Mouse (Mus musculus): Measurements from ENCODE around the gene Gys1. TPM values are rescaled to one million over a fixed set of nuclear protein-coding genes. Genes with fewer than 3 reads are reported as not detected.
"Not testable (repeated sequence)": the region's sequence is repeated elsewhere in the genome, so short reads cannot be mapped to it uniquely, and the experiment has no call there.

Gene Gys1
- polyA plus RNA-seq, 1 experiment from 2014 or later, result 39.0 TPM

DNA sequence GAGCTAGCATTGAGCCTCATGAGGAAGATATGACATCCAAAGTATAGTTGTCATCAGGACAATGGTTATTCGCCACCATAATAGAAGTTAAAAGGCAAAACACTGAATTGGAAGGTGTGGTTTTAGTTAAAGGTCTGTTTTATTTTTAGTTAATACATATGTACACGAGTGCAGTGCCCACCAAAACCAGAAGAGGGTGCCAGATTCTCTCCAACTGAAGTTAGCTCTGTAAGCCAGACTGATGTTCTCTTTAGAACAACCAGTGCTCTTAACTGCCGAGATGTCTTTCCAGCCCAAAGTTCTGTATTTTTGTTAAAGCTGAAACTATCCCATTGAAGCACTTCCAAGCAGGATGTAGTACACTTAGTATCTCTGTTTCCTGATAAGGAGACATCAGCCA lies 36.2 kb downstream of the Gys1 start:
- H3K4me1 ChIP-seq, result peaks cover 9% of the 10 kb centered on the region
- no peaks in the 10 kb centered on the region for H3K27me3 ChIP-seq
- 6% methylated on average over 3 of the region's 3 CpGs for whole genome bisulfite sequencing
- no peak overlapping the region for H3K27ac ChIP-seq
- H3K4me2 ChIP-seq, result no peak overlapping the region
- H3K36me3 ChIP-seq, result no peaks in the 10 kb centered on the region
- no peak overlapping the region for H3K4me3 ChIP-seq
- no peaks in the 10 kb centered on the region for H3K9me3 ChIP-seq
- H3K9ac ChIP-seq, result no peak overlapping the region
- ATAC-seq (ENCODE audit: insufficient number of reproducible peaks, low FRiP score, low TSS enrichment, low read depth), result no peak

DNA sequence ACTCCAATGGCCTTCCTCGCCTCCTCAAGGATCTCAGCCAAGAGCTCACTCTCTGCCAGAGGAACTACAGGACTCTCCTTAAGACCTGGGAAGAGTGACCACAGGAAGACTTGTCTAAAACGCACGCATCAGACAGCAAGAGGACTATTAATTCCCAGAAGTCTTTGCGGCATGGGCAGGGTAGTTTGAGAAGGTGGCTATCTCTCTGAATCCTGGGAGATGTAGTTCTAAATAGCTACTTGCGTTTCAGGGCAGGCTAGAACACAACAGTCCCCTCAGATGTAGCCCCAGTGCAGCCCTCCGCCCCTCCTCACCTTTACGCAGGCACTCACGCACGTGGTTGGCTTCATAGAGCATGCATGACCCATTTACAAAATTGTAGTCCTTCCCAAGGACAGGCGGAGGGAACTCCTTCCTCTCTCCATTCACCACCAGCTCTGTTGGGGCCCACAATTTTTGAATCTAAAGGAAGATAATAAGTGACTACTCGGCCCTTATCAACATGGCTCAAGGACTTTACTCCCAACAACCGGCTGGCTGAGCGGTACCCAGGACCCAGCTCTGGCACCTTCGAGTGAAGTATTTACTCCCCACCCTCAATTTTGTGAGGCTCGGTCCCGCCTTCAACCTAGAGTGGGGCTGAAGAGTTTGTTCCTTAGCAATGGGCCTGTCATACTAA lies 40.8 kb downstream of the Gys1 start:
- Histone ChIP-seq H3K36me3 (no peaks in the 10 kb centered on the region), H3K4me3 (peak overlapping the region; percentile 26), H3K4me1 (no peaks in the 10 kb centered on the region), H3K9ac (no peak overlapping the region), H3K4me2 (peak overlapping the region; percentile 39), H3K27ac (no peak overlapping the region), H3K9me3 (no peaks in the 10 kb centered on the region), H3K27me3 (no peaks in the 10 kb centered on the region)
- ATAC-seq (ENCODE audit: insufficient number of reproducible peaks, low FRiP score, low TSS enrichment, low read depth), result no peak
- 62% methylated on average over 16 of the region's 16 CpGs for WGBS

- ATAC-seq (ENCODE audit: insufficient number of reproducible peaks, low FRiP score, low TSS enrichment, low read depth), result no peak
- Histone ChIP-seq H3K4me1 (no peaks in the 10 kb centered on the region), H3K36me3 (no peaks in the 10 kb centered on the region), H3K4me2 (no peak overlapping the region), H3K9ac (no peak overlapping the region), H3K27me3 (no peaks in the 10 kb centered on the region), H3K27ac (no peak overlapping the region), H3K9me3 (no peaks in the 10 kb centered on the region), H3K4me3 (no peak overlapping the region)
- 48% methylated on average over 1 of the region's 1 CpGs for WGBS
Measured at GRCm38 (mm10) chr7:45476453-45476852, 41.8 kb downstream of the Gys1 start.

DNA sequence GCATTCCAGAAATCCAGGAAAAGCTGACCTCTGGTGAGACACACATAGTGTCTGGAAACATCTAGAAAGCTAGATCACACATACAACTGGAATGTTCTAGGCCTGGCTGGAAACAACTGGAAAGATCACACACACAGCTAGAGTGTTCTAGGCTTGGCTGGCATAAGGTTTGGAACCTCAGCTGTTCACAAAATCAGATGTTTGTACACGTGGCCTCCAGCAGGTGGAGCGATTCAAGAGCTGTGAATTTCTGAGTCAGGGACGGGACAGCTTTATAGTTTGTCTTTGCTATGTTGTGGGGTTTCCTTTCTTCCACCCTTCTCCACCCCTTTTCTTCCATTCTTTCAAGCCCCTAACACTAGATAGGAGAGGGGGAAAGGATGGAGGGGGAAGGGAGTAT lies 42.4 kb downstream of the Gys1 start:
- H3K36me3 ChIP-seq, result no peaks in the 10 kb centered on the region
- no peak overlapping the region for H3K9ac ChIP-seq
- H3K4me2 ChIP-seq, result no peak overlapping the region
- no peak overlapping the region for H3K27ac ChIP-seq
- H3K27me3 ChIP-seq, result no peaks in the 10 kb centered on the region
- no peaks in the 10 kb centered on the region for H3K4me1 ChIP-seq
- WGBS, result 9% methylated on average over 3 of the region's 3 CpGs
- H3K9me3 ChIP-seq, result no peaks in the 10 kb centered on the region
- no peak overlapping the region for H3K4me3 ChIP-seq
- ATAC-seq (ENCODE audit: insufficient number of reproducible peaks, low FRiP score, low TSS enrichment, low read depth), result no peak

DNA sequence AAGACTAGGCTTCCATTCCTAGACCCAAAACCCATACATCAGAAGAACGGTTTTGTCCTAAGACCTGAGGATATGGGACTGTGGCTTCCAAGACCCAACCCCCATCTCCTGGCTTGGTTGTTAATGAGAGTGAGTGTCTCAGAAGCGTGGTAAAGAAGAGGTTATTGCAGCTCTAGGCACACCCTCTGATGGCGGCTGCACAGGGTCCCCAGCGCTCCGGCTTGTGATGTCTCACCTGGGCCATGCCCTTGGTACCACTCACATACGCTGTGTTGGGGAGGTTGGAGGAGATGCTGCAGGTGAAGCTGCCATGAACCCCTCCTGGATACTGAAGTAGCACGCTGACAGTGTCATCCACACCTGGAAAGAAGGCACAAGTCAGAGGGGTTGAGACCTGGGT lies 44.1 kb downstream of the Gys1 start:
- Histone ChIP-seq H3K27me3 (no peaks in the 10 kb centered on the region), H3K9me3 (no peaks in the 10 kb centered on the region), H3K4me3 (no peak overlapping the region), H3K9ac (no peak overlapping the region), H3K36me3 (no peaks in the 10 kb centered on the region), H3K27ac (no peak overlapping the region), H3K4me1 (no peaks in the 10 kb centered on the region), H3K4me2 (no peak overlapping the region)
- WGBS, result 92% methylated on average over 7 of the region's 7 CpGs
- ATAC-seq (ENCODE audit: insufficient number of reproducible peaks, low FRiP score, low TSS enrichment, low read depth), result no peak

DNA sequence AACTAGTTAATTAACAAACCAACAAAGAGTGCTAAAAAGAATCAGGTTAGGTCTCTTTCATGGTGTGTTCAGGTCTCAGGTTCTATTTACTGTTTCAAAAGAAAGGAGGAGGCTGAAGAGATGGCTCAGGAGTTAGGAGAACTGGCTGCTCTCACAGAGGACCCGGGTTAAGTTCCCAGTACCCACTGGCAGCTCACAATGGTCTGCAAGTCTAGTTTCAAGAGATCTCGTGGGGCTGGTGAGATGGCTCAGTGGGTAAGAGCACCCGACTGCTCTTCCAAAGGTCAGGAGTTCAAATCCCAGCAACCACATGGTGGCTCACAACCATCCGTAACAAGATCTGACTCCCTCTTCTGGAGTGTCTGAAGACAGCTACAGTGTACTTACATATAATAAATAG lies 45.7 kb downstream of the Gys1 start:
- H3K4me1 ChIP-seq; H3K9me3 ChIP-seq; H3K9ac ChIP-seq; ATAC-seq (ENCODE audit: insufficient number of reproducible peaks, low FRiP score, low TSS enrichment, low read depth); H3K4me2 ChIP-seq; H3K27me3 ChIP-seq; H3K27ac ChIP-seq; H3K4me3 ChIP-seq; H3K36me3 ChIP-seq: not testable (repeated sequence)
- WGBS, result 81% methylated on average over 4 of the region's 4 CpGs

- H3K36me3 ChIP-seq, result no peaks in the 10 kb centered on the region
- H3K27me3 ChIP-seq, result no peaks in the 10 kb centered on the region
- 50% methylated on average over 15 of the region's 15 CpGs for WGBS
- no peaks in the 10 kb centered on the region for H3K4me1 ChIP-seq
- no peak for ATAC-seq (ENCODE audit: insufficient number of reproducible peaks, low FRiP score, low TSS enrichment, low read depth)
- H3K9ac ChIP-seq, result no peak within 1 kb of the TSS
- H3K4me2 ChIP-seq, result no peak within 1 kb of the TSS
- no peak within 1 kb of the TSS for H3K4me3 ChIP-seq
- H3K9me3 ChIP-seq, result no peaks in the 10 kb centered on the region
- no peak within 1 kb of the TSS for H3K27ac ChIP-seq
Measured at GRCm38 (mm10) chr7:45481374-45481927, 46.8 kb downstream of the Gys1 start, which contains the start of gene Tulp2. Gene Tulp2 (plus strand): TSS chr7:45481877.

GRCm38 (mm10) chr7:45482166-45482565 lies 47.5 kb downstream of the Gys1 start:
- Histone ChIP-seq H3K27me3 (no peaks in the 10 kb centered on the region), H3K36me3 (no peaks in the 10 kb centered on the region), H3K4me1 (peaks cover 2% of the 10 kb centered on the region; the same call in 1 of the 2 replicates), H3K4me3 (no peak overlapping the region), H3K9ac (no peak overlapping the region), H3K9me3 (no peaks in the 10 kb centered on the region), H3K4me2 (no peak overlapping the region), H3K27ac (no peak overlapping the region)
- no peak for ATAC-seq (ENCODE audit: insufficient number of reproducible peaks, low FRiP score, low TSS enrichment, low read depth)
- WGBS, result 76% methylated on average over 1 of the region's 1 CpGs

- not testable (repeated sequence) for H3K27ac ChIP-seq; H3K4me3 ChIP-seq; H3K36me3 ChIP-seq; H3K9me3 ChIP-seq; H3K27me3 ChIP-seq; H3K9ac ChIP-seq; H3K4me2 ChIP-seq; ATAC-seq (ENCODE audit: insufficient number of reproducible peaks, low FRiP score, low TSS enrichment, low read depth)
- peaks cover 14% of the 10 kb centered on the region for H3K4me1 ChIP-seq
- 91% methylated on average over 5 of the region's 5 CpGs for WGBS
Measured at GRCm38 (mm10) chr7:45484985-45485384, 50.3 kb downstream of the Gys1 start.

DNA sequence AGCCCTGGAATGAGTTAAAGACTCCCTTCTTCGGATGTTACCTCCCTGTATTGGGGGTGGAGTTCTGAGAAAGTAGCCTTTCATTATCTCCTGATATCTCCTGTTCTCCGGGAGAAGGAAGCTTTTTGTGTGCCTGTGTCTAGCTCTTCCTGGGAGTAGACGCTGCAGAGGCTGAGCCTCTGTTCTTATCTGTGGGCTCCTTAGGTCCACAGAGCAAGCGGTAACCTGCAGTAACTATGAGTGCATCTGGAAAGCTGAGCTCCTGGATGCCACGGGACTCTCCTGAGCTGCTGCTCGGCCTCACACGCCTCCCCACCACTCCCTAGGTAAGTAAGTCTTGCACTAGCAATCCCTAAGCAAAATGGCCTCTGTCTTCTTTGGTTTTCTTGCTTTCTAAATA lies 51.5 kb downstream of the Gys1 start:
- Histone ChIP-seq H3K27ac (0 out of 2 replicates have a peak overlapping the region, but pooled peaks have one; percentile 47), H3K9ac (no peak overlapping the region), H3K4me1 (peaks cover 19% of the 10 kb centered on the region), H3K4me2 (no peak overlapping the region), H3K27me3 (no peaks in the 10 kb centered on the region), H3K4me3 (no peak overlapping the region), H3K36me3 (no peaks in the 10 kb centered on the region), H3K9me3 (no peaks in the 10 kb centered on the region)
- ATAC-seq (ENCODE audit: insufficient number of reproducible peaks, low FRiP score, low TSS enrichment, low read depth), result no peak
- WGBS, result 65% methylated on average over 7 of the region's 7 CpGs

DNA sequence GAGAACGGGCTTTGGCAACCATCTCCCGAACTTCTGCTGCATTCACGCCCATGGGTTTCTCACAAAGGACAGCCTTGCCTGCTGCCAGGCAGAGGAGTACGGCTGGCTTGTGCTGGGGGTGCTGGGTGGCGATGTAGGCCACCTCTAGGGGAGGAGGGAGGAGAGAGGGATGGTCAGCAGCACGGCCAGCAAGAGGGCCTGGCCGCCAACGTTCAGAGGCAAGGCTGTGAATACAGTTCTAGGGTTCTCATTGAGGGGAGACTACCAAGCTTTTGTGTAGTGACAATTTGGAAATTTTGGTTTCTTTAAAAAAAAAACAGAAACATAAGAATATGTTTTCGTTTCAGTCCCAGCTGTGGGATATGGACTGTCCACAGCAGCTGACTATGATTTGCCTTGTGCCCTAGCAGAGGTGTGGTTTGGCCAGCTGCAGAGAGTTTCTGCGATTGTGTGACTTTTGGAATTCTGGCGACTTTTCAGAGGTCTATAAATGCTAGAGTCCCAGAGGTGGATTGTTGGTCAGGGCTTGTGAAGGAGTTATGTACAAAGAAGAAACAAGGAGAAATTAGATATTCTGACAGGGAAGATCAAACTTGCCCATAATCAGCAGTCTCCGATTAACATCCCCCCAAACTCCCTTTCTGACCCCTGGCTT lies 52.2 kb downstream of the Gys1 start, which contains the start of gene Gm45808:
Gene Gm45808, minus strand, starts transcription at position 51 of the 655 bp plus-strand sequence.
- no peak for ATAC-seq (ENCODE audit: insufficient number of reproducible peaks, low FRiP score, low TSS enrichment, low read depth)

GRCm38 (mm10) chr7:45487861-45488292 lies 53.2 kb downstream of the Gys1 start:
- WGBS, result 39% methylated on average over 11 of the region's 11 CpGs
- H3K4me2 ChIP-seq, result peak overlapping the region; percentile 66
- peak overlapping the region; percentile 47 for H3K4me3 ChIP-seq
- peak; percentile 41; the same call in 1 of the 2 replicates for ATAC-seq (ENCODE audit: insufficient number of reproducible peaks, low FRiP score, low TSS enrichment, low read depth)
- peaks cover 6% of the 10 kb centered on the region for H3K36me3 ChIP-seq
- H3K27me3 ChIP-seq, result no peaks in the 10 kb centered on the region
- H3K9ac ChIP-seq, result no peak overlapping the region
- no peaks in the 10 kb centered on the region for H3K9me3 ChIP-seq
- peak overlapping the region; percentile 83 for H3K27ac ChIP-seq
- H3K4me1 ChIP-seq, result peaks cover 21% of the 10 kb centered on the region

More for the DNA sequence above, 52.2 kb downstream of the Gys1 start, which contains the start of gene Gm45808:
- H3K36me3 ChIP-seq, result no peaks in the 10 kb centered on the region
- no peaks in the 10 kb centered on the region for H3K27me3 ChIP-seq
- WGBS, result 67% methylated on average over 12 of the region's 12 CpGs
- peak within 1 kb of the TSS; percentile 83 for H3K27ac ChIP-seq
- H3K4me2 ChIP-seq, result no peak within 1 kb of the TSS
- H3K9ac ChIP-seq, result no peak within 1 kb of the TSS
- H3K4me1 ChIP-seq, result peaks cover 21% of the 10 kb centered on the region
- no peak within 1 kb of the TSS for H3K4me3 ChIP-seq
- H3K9me3 ChIP-seq, result no peaks in the 10 kb centered on the region

Data from limb, embryonic 15.5 days (tissue).